16 mouse cellular contexts compared by ENCODE assay signal in the genomic region with DNA sequence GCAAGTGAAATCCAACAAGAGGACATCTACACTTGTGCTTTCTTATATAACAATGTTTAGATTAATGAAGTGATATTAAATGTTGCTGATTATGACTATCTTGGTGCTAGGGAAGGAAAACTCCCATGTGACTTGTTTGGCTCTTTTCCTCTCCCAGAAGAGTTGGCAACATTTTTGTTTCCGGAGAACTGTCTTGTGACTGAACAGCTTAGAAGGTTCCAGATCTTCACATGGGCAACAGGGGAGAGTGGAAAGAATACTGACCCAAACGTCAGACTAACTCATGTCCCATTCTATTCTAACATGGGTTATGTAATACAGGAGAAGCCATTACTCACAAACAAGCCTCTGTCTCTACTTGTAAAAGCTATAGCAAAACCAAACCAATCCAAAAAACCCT.
A peak's percentile ranks its signal among the peaks of the same experiment; 100 is the strongest.
DNase-seq lines count a peak whose midpoint lies in the region.
"Had no signal": no experiment of that assay in that cellular context is flagged by ENCODE, and none has a peak within 500 bp of the region (broad histone marks: within the 10 kb centered on the region; RNA-seq: fewer than 3 reads in every experiment).

No protein-coding gene starts in this region.

- peak; percentile 45 for DNase-seq in gastrocnemius, adult 18-20 months (ENCODE audit: low spot score)
- no peak for DNase-seq in gastrocnemius, postnatal 36 days
- peak; percentile 2 for DNase-seq in heart, adult 11 months
- DNase-seq in heart, adult 8-10 months (ENCODE audit: low spot score) = no peak
- DNase-seq in skeletal muscle tissue, adult 2 months (ENCODE audit: low read depth, low spot score) = peak; percentile 69
- no peak for DNase-seq in right cerebral cortex, postnatal 10 days (ENCODE audit: low spot score in 2 of 2)
- DNase-seq: adrenal gland, adult 8-10 months; adrenal gland, postnatal 25 days; B cell, adult 2 months; cerebellum, adult 11 months; cerebellum, adult 18-20 months; cerebellum, adult 8-10 months; cerebellum, adult 9-11 months; cerebellum, postnatal 14 days; cerebellum, postnatal 36 days; embryo, embryonic 11 days had no signal

- intact Hi-C loops in gastrocnemius, postnatal 36 days (cut with DNase I) = loop anchor here (10.0 kb wide), 1 partner anchor 424 kb away; no protein-coding TSS in a partner anchor

Comparison
In these comparisons a context has a peak if more than half of its experiments do, and no peak if none do; other contexts are left out.
1. DNase-seq: peak in gastrocnemius, adult 18-20 months (single experiment), heart, adult 11 months (single experiment) and skeletal muscle tissue, adult 2 months (single experiment); none in gastrocnemius, postnatal 36 days (0 of 2), heart, adult 8-10 months (single experiment) and right cerebral cortex, postnatal 10 days (0 of 2).